Mouse (Mus musculus) liver, embryonic 13.5 days (tissue): ENCODE results near the gene Ppp1r11. TPM values are rescaled to one million over a fixed set of nuclear protein-coding genes. Genes with fewer than 3 reads are reported as not detected.

Source experiments
- ATAC-seq: fragments of 200-750 bp; cut with Nextera tagmentation; 2 replicates; pipeline ENCODE4 v1.8.0; 2017; ENCODE audit warnings: low read depth, mild to moderate bottlenecking, moderate number of reproducible peaks, moderate library complexity
- DNase-seq: peaks from one replicate; pipeline ENCODE4 v3.0.0; 2022
- H3K27ac ChIP-seq: fragments of 300-500 bp; sonication (generic); 2 replicates; pipeline ENCODE4 v1.5.1; 2015; ENCODE audit warnings: moderate library complexity, mild to moderate bottlenecking, inconsistent platforms
- H3K27me3 ChIP-seq: fragments of 300-500 bp; sonication (generic); 2 replicates; pipeline ENCODE4 v1.6.1; 2015; ENCODE audit warnings: mild to moderate bottlenecking, inconsistent platforms
- H3K36me3 ChIP-seq: fragments of 300-500 bp; sonication (generic); 2 replicates; pipeline ENCODE4 v1.6.1; 2015; ENCODE audit warnings: mild to moderate bottlenecking, inconsistent platforms
- H3K4me1 ChIP-seq: fragments of 300-500 bp; sonication (generic); replicated peaks from 2 replicates; pipeline ENCODE4 v1.6.1; 2015; ENCODE audit warnings: inconsistent platforms
- H3K4me2 ChIP-seq: fragments of 300-500 bp; sonication (generic); 2 replicates; pipeline ENCODE4 v1.6.1; 2015; ENCODE audit warnings: inconsistent platforms, mild to moderate bottlenecking, moderate library complexity
- H3K4me3 ChIP-seq: fragments of 300-500 bp; sonication (generic); replicated peaks from 2 replicates; pipeline ENCODE4 v1.5.1; 2015; ENCODE audit warnings: mild to moderate bottlenecking, inconsistent platforms
- H3K9ac ChIP-seq: fragments of 300-500 bp; sonication (generic); 2 replicates; pipeline ENCODE4 v1.6.1; 2015; ENCODE audit warnings: mild to moderate bottlenecking, inconsistent platforms
- H3K9me3 ChIP-seq: fragments of 300-500 bp; sonication (generic); replicated peaks from 2 replicates; pipeline ENCODE4 v1.6.1; 2016; ENCODE audit warnings: inconsistent platforms
- WGBS: fragments of 180-500 bp; shearing (Covaris S2); methylation state at CpG from one replicate; pipeline ENCODE4 v1.1.7; 2015; ENCODE audit not compliant: insufficient replicate concordance; 5-methylcytosine and 5-hydroxymethylcytosine counted together
- polyA plus RNA-seq: library from polyadenylated mRNA; unstranded; fragments of >200 nt; fragmentation: Nextera tagmentation; extraction: Ambion mirVana; gene quantifications from 2 replicates; pipeline ENCODE4 v1.2.1, GENCODE M21; 2015

Gene Ppp1r11
- polyA plus RNA-seq, 1 experiment from 2014 or later = 40.1 TPM

DNA sequence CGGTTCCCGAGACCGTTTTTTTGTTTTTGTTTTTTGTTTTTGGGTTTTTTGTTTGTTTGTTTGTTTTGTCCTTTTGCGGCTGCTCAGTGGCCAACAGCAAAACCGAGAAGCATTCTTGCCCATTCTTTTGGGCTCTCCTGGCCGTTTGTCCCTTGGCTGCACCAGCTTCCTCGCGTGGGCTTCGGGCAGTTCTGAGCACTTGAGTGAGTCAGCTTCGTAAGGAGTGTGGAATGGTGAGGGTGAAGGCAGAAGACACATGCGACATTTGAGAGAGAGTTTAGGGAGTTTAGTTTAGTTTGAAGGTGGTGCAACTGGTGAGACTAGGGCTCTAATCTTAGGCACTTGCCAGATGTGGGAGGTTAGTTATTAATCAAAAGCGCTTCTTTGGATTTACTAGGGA lies 7.3 kb upstream of the Ppp1r11 start:
- 0 out of 2 replicates have a peak, but pooled peaks have one; percentile 18 for ATAC-seq

DNA sequence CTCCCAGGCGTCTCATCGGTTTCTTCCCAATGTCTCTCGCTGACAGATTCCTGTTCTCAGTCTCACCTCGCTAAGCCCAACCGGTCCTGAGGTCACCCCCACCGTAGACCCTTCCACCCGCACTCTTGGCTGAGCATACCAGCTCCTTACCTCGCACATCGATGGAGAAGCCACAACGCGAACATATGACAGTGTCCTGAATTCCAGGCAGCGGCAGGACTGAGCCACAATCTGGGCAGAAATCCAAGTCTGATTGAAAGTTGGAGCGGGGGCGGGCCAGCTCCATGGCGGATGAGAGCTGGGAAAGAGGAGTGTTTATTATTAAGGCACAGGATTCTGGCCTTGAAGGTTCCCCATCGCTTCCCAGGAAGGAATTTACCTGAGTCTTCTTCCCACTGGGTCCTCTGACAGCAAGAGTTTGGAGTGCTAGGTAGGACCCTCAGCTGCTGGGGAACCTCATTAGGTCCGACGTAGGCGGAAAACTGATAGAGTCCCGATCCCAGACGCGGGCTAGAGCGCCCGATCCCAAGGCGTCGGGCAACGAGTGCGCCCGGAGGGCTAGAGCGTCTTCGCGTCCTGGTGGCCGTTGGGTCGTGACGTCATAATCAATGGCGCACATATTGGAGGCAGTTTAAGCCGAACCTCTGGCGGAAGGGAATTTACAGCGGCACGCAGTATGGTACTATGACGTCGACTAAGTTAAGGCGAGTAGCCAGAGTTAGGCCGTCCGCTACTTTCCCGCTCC lies 6.6 kb upstream of the Ppp1r11 start, which contains the start of the genes Znrd1 and Znrd1as:
Gene Znrd1 (minus strand): TSS at position 561 of the 745 bp plus-strand sequence.
Gene Znrd1as (plus strand): TSS at position 594 of the 745 bp plus-strand sequence.
- Histone ChIP-seq H3K4me2 (peak within 1 kb of the TSS; percentile 73), H3K9me3 (no peaks in the 10 kb centered on the region), H3K27ac (peak within 1 kb of the TSS; percentile 15; the same call in 1 of the 2 replicates), H3K27me3 (no peaks in the 10 kb centered on the region), H3K4me1 (peaks cover 18% of the 10 kb centered on the region), H3K4me3 (peak within 1 kb of the TSS; percentile 76), H3K36me3 (peaks cover 8% of the 10 kb centered on the region; the same call in 1 of the 2 replicates), H3K9ac (peak within 1 kb of the TSS; percentile 79)
- DNase-seq (peak; percentile 93), ATAC-seq (peak; percentile 94)
- WGBS = under 1% methylated on average over 46 of the region's 46 CpGs

More for the DNA sequence above, 7.3 kb upstream of the Ppp1r11 start:
- Histone ChIP-seq H3K9me3 (no peaks in the 10 kb centered on the region), H3K9ac (peak overlapping the region; percentile 79), H3K27ac (no peak overlapping the region), H3K4me2 (peak overlapping the region; percentile 73), H3K4me3 (peak overlapping the region; percentile 76), H3K36me3 (peaks cover 5% of the 10 kb centered on the region; the same call in 1 of the 2 replicates), H3K27me3 (no peaks in the 10 kb centered on the region), H3K4me1 (peaks cover 18% of the 10 kb centered on the region)
- 14% methylated on average over 12 of the region's 12 CpGs for WGBS
- no peak for DNase-seq

DNA sequence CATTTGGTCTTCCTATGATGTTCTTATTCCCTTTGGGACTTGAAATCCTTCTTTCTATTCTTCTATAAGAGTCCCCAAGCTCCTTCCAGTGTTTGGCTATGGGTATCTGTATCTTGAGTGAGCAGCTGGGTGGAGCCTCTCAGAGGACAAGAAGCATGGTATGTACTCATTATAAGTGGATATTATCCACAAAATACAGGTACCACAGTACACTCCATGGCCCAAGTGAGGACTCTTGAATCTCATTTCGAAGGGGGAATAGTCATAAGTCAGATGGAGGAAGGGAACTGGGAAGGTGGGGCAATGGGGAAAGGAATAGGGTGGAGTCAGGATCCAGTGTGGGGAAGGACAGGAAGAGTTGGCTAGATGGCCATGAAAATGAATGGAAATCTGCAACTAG lies 1.5 kb upstream of the Ppp1r11 start:
- Histone ChIP-seq H3K4me2 (no peak overlapping the region), H3K9me3 (no peaks in the 10 kb centered on the region), H3K4me3 (no peak overlapping the region), H3K27ac (no peak overlapping the region), H3K9ac (no peak overlapping the region), H3K4me1 (peaks cover 26% of the 10 kb centered on the region), H3K36me3 (peaks cover 23% of the 10 kb centered on the region), H3K27me3 (peaks cover 14% of the 10 kb centered on the region)
- DNase-seq (no peak), ATAC-seq (no peak)
- WGBS = 66% methylated on average over 1 of the region's 1 CpGs

DNA sequence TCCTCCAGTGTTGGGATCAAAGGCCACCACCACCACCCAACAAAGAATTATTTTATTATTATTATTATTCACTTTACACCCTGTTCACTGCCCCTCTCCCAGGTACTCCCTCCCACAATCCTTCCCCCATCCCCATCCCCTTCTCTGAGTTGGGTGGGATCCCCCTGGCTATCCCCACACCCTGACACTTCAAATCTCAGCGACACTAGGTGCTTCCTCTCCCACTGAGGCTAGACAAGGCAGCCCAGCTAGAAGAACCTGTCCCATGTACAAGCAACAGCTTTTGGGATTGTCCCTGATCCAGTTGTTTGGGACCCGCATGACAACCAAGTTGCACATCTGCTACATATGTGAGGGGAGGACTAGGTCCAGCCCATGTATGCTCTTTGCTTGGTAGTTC lies 1.1 kb upstream of the Ppp1r11 start:
- ATAC-seq (no peak), DNase-seq (no peak)
- no peak overlapping the region for H3K4me2 ChIP-seq
- 78% methylated on average over 2 of the region's 2 CpGs for WGBS
- peaks cover 18% of the 10 kb centered on the region for H3K27me3 ChIP-seq
- H3K36me3 ChIP-seq = peaks cover 23% of the 10 kb centered on the region
- H3K9ac ChIP-seq = no peak overlapping the region
- no peak overlapping the region for H3K27ac ChIP-seq
- H3K9me3 ChIP-seq = no peaks in the 10 kb centered on the region
- H3K4me1 ChIP-seq = peaks cover 22% of the 10 kb centered on the region
- no peak overlapping the region for H3K4me3 ChIP-seq

DNA sequence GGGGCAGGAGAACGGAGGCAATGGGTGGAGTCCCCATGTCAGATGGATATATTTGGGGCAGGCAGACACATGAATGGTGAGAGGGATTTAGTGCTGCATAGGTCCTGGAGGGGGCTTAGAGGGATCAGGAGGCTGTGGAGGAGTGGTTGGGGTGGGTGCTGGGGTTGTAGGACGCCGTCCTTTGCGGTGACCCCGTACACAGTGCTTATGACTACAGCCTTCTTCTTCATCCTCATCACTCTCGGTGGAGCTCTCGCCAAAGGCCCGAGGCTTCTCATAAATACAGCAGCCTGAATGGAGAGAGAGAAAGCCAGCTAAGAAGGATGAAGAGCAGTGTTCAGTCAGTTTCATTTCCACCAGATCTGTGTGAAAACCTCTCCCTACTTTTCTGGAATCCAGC lies 2.3 kb downstream of the Ppp1r11 start:
- H3K36me3 ChIP-seq = peaks cover 18% of the 10 kb centered on the region
- ATAC-seq = no peak
- no peak overlapping the region for H3K4me2 ChIP-seq
- no peaks in the 10 kb centered on the region for H3K9me3 ChIP-seq
- H3K4me1 ChIP-seq = peaks cover 26% of the 10 kb centered on the region
- DNase-seq = no peak
- 84% methylated on average over 8 of the region's 8 CpGs for WGBS
- H3K9ac ChIP-seq = no peak overlapping the region
- no peak overlapping the region for H3K27ac ChIP-seq
- no peak overlapping the region for H3K4me3 ChIP-seq
- peaks cover 52% of the 10 kb centered on the region for H3K27me3 ChIP-seq

DNA sequence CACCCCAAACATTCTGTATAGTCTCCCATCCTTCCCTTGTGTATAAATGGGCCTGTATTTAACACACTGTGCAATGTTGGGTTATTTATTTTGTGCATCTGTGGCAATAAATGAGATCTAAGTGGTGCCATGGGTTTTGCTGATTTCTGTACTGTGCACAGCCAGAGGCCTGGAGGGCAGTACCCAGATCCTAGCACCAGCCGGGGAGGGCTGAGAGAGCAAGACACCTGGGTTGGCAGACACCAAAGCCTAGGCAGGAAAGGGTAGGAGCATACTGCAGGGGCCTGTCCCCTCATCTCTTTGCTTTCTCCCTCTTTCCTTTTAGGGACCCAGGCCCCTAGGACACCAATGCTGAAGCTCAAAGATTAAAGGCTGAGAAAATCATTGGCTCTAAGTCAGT lies 3.3 kb downstream of the Ppp1r11 start:
- WGBS = 82% methylated on average over 1 of the region's 1 CpGs
- ATAC-seq = no peak
- H3K27me3 ChIP-seq = peaks cover 61% of the 10 kb centered on the region
- H3K27ac ChIP-seq = no peak overlapping the region
- H3K4me3 ChIP-seq = no peak overlapping the region
- H3K36me3 ChIP-seq = peaks cover 15% of the 10 kb centered on the region
- H3K4me2 ChIP-seq = no peak overlapping the region
- no peak for DNase-seq
- no peaks in the 10 kb centered on the region for H3K9me3 ChIP-seq
- H3K4me1 ChIP-seq = peaks cover 26% of the 10 kb centered on the region
- H3K9ac ChIP-seq = no peak overlapping the region

DNA sequence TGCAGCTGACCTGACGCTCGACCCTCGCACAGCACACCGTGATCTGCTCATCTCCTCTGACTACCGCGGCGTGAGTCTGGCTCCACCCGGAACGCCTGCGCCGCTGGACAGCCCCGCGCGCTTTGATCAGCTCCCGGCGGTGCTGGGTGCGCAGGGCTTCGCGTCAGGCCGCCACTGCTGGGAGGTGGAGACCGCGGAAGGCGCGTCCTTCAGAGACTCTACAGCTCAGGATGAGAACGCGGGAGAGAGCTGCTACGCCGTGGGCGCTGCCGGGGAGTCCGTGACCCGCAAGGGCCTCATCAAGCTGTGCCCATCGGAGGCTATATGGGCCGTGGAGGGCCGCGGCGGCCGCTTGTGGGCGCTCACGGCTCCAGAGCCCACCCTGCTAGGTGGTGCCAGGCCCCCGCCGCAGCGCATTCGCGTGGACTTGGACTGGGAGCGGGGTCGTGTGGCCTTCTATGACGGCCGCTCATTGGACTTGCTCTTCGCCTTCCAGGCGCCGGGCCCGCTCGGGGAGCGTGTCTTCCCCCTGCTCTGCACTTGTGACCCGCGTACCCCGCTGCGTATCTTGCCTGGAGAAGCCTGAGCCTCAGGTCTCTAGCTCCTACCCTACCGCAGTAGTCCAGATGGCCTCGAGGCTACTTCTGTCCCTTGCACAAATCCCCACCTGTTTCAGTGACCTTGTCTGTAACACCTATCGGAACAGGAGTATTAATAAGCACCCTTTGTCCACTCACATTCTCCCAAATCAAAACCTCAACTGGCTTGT lies 4.3 kb downstream of the Ppp1r11 start:
- DNase-seq = no peak
- no peak for ATAC-seq
- peaks cover 30% of the 10 kb centered on the region for H3K4me1 ChIP-seq
- WGBS = 1% methylated on average over 62 of the region's 62 CpGs
- peaks cover 15% of the 10 kb centered on the region for H3K36me3 ChIP-seq
- peaks cover 72% of the 10 kb centered on the region for H3K27me3 ChIP-seq
- no peak overlapping the region for H3K27ac ChIP-seq
- no peaks in the 10 kb centered on the region for H3K9me3 ChIP-seq
- H3K4me3 ChIP-seq = peak overlapping the region; percentile 48
- H3K9ac ChIP-seq = peak overlapping the region; percentile 51
- H3K4me2 ChIP-seq = peak overlapping the region; percentile 69

DNA sequence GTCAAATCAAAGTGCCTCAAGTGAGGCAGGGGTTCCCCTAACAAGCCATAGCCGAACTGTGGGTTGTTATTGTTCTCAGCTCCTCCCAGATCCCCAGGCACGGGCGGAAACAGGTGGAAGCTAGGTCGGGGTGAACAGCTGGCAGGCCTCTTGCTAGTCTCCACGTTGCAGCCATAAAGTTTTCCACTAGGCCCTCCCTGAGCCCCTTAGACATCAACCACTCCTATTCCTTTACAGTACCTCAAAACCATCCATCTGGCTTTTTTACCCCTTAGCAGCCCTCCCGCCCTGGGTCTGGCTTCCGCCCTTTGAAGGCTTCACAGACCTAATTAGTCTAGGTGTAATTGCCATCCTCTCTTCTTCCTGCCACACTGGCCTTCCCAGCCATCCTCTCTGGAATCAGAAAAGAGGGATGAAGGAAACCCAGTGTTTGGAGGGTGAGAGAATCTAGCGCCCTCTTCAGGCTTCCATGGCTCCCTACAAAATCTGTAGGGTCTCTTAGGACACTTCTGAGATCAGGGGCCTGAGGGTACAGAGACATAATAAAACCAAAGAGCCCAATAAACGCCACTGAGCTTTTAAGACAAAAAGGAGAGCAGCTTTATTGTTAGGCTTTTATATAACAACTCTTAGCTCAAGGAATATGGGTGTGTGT lies 7.3 kb downstream of the Ppp1r11 start:
- DNase-seq = no peak
- H3K9me3 ChIP-seq = no peaks in the 10 kb centered on the region
- H3K27ac ChIP-seq = no peak overlapping the region
- H3K36me3 ChIP-seq = peaks cover 10% of the 10 kb centered on the region
- 0 out of 2 replicates have a peak, but pooled peaks cover 12% of the 10 kb centered on the region for H3K4me1 ChIP-seq
- no peak for ATAC-seq
- 19% methylated on average over 9 of the region's 9 CpGs for WGBS
- H3K27me3 ChIP-seq = peaks cover 93% of the 10 kb centered on the region
- no peak overlapping the region for H3K4me2 ChIP-seq
- H3K9ac ChIP-seq = no peak overlapping the region
- no peak overlapping the region for H3K4me3 ChIP-seq

DNA sequence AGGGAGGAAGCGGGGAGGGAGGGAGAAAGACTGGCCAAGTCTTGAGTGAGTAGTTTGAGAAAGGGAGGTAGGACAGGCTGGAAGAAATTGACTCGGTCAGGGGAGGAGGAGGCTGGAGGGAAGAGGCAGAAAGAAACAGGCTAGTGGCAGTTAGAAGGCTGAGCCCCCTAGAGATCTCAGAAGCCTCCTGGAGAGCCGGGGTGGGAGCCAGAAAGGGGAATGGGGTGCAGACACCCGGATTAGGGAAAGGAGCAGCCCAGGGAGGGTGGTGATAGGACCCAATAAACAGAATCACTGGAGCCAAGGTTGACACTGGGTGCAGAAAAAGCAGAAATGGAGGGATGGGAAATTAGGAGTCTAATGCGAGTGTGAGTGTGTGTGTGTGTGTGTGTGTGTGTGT lies 7.8 kb downstream of the Ppp1r11 start:
- no peaks in the 10 kb centered on the region for H3K9me3 ChIP-seq
- peaks cover 4% of the 10 kb centered on the region for H3K36me3 ChIP-seq
- H3K4me1 ChIP-seq = 0 out of 2 replicates have a peak, but pooled peaks cover 12% of the 10 kb centered on the region
- no peak for ATAC-seq
- no peak overlapping the region for H3K9ac ChIP-seq
- H3K27ac ChIP-seq = no peak overlapping the region
- H3K4me3 ChIP-seq = no peak overlapping the region
- WGBS = 19% methylated on average over 5 of the region's 5 CpGs
- H3K27me3 ChIP-seq = peaks cover 93% of the 10 kb centered on the region
- no peak for DNase-seq
- no peak overlapping the region for H3K4me2 ChIP-seq

DNA sequence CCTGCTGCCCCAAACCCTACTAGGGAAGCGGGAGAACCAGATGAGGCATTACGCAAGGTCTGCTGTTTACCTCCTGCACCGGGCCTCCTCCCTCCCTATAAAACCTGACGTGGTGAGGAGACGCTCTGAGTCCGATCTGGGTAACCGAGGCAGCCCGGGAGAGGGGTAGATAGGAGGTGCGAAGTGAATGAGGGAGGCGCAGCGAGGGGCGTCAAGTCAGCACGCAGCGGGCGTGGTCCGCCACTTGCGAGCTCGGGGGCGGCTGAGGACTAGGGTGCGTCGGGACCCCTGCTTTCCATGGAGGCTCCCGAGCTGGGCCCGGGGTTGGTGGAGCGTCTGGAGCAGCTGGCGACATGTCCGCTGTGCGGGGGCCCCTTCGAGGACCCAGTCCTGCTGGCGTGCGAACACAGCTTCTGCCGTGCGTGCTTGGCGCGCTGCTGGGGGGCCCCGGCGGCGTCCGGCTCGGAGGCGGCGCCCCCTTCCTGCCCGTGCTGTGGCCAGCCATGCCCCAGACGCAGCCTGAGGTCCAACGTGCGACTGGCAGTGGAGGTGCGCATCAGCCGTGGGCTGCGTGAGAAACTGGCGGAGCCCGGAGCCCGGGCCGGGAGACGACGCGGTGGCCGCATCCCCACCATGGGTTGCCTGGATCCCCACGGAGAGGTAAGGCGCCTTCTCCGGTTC lies 8.6 kb downstream of the Ppp1r11 start, which contains the start of gene Rnf39:
Gene Rnf39 (plus strand): TSS at position 128 of the 681 bp plus-strand sequence.
- peak within 1 kb of the TSS; percentile 55 for H3K4me2 ChIP-seq
- no peaks in the 10 kb centered on the region for H3K9me3 ChIP-seq
- no peaks in the 10 kb centered on the region for H3K36me3 ChIP-seq
- peak within 1 kb of the TSS; percentile 33 for H3K4me3 ChIP-seq
- no peak within 1 kb of the TSS for H3K9ac ChIP-seq
- 3% methylated on average over 59 of the region's 59 CpGs for WGBS
- DNase-seq (no peak), ATAC-seq (no peak; the same call in 1 of the 2 replicates)
- H3K27me3 ChIP-seq = peaks cover 90% of the 10 kb centered on the region
- 0 out of 2 replicates have a peak, but pooled peaks cover 12% of the 10 kb centered on the region for H3K4me1 ChIP-seq
- no peak within 1 kb of the TSS for H3K27ac ChIP-seq
